Mouse (Mus musculus): Measurements from ENCODE around the gene Nlrc5. TPM values are rescaled to one million over a fixed set of nuclear protein-coding genes. Genes with fewer than 3 reads are reported as not detected.

The Nlrc5 gene
- total RNA-seq, 2 experiments from 2014 or later = 0.65 to 1.8 TPM

DNA sequence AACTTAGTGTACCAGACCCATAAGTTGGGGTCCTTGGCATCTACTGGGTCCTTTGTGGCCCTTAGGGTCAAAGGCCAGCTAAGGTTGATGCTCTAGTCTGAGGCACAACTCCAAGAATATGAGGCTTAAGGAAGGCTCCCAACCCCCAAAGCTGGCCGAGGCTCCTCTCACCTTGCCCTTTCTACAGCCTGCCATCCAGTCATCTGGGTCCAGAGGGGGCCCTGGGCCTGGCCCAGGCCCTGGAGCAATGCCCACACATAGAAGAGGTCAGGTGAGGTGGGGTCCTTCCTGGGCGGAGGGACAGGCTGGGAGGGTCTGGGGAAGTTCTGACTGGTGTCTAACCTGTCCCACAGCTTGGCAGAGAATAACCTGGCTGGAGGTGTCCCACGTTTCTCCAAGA lies 88.3 kb downstream of the Nlrc5 start:
- DNase-seq (ENCODE audit: low spot score in 2 of 2) = no peak

DNA sequence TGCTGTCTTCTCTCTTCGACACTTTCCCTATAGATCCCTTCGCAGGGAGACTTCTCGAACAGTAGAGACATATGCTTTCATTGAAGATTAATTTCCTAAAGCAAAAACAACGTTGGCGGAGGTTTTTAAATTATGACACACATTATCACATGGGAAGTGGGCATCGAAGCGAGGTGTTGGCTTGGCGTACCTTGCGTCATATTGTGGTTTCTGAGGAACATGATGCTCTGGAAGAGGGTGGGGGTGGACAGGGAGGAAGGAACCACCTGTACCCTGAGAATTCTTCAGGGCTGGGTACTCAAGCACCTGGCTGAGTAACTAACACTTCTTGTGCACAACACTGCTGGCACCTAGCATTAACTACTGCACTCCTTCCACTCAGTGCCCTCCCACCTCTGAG lies 90.4 kb downstream of the Nlrc5 start:
- DNase-seq (ENCODE audit: low spot score in 2 of 2) = no peak

DNA sequence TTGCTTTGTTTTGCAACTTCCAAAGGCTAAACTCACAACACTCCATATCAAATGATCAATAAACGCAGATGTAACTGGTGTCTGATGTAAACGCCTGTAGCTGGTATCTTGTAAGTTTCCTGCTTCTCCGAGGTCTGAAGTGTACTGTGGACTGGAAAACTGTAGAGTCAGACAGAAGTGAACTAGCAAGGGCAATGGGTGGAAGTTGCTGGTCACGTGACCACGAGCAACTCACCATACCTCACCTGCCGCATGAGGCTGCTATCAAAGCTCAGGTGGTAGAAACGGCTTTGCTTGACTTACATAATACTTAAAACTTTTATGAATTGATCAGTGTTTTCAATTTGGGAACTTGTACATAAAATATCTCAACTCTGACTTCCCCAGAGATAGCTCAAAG lies 93.0 kb downstream of the Nlrc5 start:
- DNase-seq (ENCODE audit: low spot score in 2 of 2) = no peak

DNA sequence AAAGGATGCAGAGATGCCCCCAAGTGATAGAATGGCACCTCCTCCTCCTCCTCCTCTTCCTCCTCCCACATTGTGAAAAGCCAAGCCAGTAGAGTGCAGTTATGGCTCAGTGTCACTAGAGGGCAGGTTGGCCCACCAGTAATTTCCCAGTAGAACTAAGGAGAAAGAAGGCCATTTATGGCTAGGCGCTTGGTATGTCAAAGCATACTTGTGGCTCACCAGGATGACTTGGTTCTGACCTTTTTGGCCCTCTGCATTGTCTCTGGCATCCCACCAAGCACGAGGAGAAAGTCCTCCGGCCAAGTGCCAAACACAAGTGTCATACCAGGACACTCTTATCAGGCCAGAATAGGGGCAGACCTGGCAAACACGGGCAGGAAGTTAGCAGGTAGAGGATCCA lies 94.1 kb downstream of the Nlrc5 start:
- no peak for DNase-seq (ENCODE audit: low spot score in 2 of 2)

DNA sequence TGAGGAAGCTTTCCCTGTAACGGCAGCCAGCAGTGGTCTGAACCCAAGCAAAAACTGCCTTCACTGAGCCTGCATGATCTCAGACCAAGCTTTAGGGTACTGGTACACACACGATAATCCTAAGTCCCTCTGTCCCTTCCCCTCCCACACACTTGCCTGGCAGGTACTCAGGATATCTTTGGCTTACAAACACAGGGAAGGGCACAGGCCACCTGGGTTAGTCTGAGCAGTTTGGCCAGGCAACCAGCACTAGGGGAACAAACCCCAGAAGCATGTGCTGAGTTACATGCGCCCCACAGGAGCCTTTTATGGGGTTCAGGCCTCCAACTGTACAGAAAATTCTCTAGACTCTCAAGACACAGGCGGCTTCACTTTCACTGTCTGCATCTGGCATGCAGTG lies 95.7 kb downstream of the Nlrc5 start:
- no peak for DNase-seq (ENCODE audit: low spot score in 2 of 2)

DNA sequence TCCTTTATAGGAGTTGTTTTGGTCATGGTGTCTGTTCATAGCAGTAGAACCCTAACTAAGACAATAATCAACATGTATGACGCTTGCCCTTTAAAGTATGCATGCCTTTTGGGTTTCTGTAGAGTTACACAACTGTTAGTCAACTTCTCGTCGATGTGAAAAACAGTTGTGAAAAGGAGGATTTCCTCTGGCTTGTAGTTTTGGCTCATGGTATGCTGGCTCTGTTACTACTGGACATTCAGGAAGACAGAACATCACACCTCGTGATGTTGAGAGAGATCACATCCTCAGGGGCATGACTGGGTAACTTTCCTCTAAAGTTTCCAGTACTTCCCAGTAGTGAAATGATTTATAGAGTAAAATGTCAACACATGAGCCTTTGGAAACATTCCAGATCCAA lies 96.5 kb downstream of the Nlrc5 start:
- no peak for DNase-seq (ENCODE audit: low spot score in 2 of 2)

DNA sequence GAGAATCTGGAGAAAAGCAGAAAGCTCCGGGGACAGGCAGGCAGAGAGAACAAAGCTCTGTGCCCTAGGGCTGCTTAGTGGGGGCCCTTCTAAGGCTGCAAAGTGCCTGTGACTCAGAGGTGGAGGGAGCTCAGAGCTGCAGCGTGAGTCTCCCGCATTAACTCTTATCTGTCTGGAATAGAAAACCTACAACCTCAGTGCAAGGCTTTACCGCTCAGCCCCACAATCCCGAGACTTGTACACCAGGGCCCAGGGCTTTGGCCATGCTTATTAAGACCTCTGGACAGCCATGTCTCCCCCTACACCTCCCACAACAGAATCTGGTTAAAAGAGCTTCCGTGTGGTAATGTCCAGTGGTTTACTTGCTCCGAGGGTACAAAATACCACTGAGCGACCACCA lies 97.8 kb downstream of the Nlrc5 start:
- no peak for DNase-seq (ENCODE audit: low spot score in 2 of 2)

DNA sequence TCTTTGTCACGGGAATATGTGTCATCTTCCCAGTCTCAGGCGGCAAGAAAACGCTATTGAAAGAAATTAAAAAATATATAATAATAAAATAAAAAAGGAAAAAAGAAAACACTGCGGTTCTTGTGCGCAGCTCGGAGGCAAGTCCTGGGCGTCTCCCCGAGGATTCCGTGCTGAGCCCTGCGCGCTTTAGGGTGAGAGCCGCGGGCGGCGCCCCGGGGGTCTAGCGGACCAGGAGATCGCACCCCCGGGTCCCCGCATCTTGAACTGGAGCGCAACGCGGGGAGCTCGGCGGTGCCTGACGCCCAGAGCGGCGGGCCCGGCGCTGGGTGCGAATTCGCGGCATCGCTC lies 98.3 kb downstream of the Nlrc5 start:
- DNase-seq (ENCODE audit: low spot score in 2 of 2) = no peak

DNA sequence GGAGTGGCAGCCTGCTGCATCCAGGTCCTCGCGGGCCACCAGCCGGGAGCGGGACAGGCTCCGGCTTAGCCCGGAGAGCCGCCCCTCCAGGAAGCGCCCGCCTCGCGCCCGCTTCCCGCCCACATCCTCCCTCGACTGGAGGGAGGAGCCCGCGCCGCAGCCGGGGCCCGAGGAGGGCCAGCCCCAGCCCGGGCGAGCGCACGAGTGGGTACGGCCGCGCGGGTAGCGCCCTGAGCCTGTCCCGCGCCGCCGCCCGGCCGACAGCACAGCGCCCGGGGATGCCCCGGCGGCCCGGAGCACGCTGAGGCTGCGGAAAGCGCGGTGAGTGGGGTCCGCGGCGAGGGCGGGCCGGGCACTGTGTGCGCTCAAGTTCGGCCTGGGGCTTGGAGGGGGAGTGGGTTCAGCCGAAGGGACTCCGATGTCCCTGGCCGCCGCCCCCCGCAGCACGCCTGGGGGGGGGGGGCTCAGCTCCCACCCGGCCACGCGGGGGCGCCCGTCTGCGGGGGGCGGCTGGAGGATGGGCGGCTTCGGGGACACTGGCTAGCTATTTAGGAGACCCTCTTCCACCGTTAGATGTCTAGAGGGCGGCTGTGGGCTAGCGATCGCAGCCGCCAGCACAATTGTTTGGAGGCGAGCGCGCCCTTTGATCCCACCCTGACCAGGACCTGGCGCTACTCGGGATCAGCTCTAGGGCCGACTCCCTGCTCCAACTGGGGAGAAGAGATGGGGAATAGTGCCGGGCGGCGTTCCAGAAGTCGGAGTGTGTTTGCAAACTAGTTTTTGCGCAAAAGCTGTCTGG lies 98.9 kb downstream of the Nlrc5 start, which contains the start of gene Cpne2:
Cpne2 (plus strand) TSS at position 118 of the 799 bp plus-strand sequence.
- peak; percentile 58 to 72 for DNase-seq (ENCODE audit: low spot score in 2 of 2)

DNA sequence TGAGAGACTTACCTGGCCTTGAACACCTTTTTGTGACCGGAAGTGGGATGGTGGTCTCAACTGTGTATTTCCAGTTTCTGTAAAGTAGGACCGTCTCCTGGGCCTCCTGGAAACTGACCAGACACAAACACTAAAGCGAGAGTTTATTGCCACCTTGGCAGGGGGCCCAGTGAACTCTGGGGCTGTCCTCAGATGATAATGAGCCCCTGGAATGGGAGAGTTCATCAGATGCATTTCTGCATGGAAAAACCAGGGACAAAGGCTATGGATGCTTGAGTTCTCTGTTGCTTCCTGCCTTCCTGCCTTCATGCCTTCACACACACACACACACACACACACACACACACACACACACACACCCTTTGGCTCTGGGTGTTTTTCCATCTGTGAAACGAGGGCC lies 100.5 kb downstream of the Nlrc5 start:
- no peak for DNase-seq (ENCODE audit: low spot score in 2 of 2)

DNA sequence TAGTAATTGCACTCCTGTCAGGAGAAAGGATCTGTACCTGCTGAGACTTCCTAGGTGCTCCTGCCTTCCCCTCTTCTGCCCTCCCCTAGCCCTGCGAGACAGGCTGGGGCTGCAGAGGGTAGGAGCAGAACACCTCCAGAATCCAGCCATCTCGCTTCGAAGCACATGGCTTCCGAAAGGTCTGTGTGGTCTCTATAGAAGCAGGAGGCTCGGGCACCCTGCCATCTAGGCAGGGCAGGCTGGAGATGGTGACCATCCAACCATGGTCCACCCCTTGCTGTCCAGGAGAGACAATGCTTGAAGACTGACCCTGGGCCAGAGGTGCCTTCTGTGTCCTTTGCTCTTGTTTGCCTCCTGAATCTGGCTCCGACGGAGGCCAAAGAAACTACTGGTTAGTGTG lies 101.5 kb downstream of the Nlrc5 start:
- no peak for DNase-seq (ENCODE audit: low spot score in 2 of 2)

DNA sequence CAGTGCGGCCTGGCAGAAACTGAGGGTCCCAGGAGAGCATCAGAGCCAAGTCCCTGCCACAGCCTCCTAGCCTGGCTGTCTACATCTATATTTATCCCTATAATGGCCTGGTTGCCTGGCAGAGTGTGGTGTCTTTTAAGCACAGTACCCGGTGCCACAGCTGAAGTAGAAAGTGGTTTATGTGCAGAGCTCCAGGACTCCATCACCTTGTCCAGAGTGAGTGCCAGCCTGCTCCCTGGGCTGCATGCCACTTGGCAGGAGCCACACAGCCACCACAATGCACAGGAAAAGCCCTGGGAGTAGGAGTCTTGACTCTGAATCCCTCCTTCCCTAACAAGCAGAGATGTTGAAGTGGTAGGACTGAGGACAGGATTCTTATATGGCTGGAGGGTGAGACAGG lies 103.3 kb downstream of the Nlrc5 start:
- DNase-seq (ENCODE audit: low spot score in 2 of 2) = no peak

DNA sequence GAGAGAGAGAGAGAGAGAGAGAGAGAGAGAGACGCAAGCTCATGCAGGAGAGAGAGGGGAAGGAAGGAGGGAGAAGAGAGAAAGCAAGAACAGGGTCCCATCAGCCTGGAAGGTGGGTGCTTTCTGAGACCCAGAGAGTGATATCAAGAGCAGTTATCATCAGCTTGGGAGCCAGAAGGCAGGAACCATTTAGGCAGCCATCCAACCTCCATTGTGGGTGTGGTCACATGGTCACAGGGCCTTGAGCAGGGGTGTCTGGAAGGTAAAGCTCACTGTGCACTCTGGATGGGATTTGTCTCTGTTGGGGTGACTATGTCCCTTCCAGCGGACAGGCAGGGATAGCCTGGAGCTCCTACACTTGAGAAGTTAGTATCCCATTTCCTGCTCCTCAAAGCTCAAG lies 105.9 kb downstream of the Nlrc5 start:
- DNase-seq (ENCODE audit: low spot score in 2 of 2) = no peak

DNA sequence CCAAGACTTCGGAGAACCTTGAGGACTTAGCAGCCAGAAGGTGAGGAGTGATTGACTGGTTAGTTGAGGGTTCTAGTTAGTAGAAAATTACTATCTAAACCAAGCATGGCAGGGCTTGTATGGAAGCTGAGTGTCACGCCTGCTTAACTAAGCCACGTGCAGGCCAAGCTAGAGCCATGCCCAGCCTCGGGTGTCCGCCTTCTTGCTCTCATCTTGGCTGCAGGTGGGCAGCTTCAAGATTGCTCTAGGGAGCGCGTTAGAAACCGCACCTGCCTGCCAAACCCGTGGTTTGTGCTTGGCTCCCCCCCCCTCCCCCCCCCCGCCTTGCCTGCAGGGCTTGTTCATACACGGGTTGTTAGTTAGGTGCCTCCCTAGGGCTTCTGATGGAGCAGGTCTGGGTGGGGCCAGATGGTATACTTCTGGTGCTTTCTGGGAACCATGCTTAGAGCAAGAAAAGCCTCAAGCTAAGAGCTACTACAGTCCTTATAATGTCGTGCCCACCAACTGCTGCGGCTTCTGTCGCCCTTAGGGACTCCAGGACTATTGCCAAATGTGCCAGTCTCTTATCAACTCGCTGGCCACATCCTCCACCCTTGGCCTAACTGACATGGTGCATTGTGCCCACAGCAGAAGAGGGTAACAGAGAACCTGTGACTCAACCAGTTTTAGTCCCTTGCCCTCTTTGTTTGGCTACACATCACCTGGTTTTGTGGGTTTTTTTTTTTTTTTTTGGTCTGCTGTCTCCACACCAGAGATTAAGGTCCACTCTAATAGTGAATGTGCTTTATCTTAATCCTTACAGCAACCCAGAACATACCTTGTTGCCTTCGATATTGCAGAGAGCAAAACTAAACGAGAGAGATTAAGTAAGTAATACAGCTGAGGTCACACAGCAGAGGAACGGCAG lies 107.0 kb downstream of the Nlrc5 start:
- DNase-seq (ENCODE audit: low spot score in 2 of 2) = no peak

DNA sequence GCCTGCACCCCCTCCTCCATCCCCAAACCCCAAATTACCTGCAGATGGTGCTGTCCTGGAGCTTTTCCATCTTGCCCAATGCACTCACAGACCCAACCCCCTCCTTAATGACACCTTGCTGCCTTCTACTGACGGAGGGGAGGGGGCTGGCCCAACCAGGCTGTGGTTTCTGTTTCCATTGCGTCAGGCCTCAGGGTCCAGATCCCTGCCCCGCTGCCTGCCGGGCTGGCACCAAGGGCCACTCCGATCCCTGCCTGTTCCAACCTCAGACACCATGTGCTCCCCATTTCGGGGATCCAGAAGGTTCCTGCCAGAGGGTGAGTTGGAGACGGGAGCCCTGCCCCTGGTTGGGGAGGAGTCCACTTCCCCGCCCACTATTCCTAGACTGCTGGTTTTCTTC lies 109.8 kb downstream of the Nlrc5 start:
- DNase-seq (ENCODE audit: low spot score in 2 of 2) = no peak

DNA sequence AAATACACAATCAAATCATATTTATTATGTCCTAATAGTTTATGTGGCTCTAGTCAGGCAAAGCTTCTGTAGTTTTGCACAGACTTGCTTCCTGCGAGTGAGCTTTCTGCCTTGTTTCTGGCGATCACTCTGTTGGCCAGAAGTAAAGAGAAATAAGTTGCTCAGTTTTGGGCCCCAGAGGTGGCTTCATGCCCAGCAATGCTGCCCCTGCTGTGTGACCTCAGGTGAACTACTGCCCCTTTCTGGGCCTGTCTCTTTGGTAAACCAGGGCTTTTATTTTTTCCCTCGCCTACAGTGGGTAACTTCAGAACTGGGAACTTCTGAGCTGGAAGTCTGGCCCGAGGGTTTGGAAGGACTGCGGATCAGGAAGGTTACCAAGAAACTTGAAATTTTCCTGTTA lies 114.9 kb downstream of the Nlrc5 start:
- DNase-seq (ENCODE audit: low spot score in 2 of 2) = no peak

DNA sequence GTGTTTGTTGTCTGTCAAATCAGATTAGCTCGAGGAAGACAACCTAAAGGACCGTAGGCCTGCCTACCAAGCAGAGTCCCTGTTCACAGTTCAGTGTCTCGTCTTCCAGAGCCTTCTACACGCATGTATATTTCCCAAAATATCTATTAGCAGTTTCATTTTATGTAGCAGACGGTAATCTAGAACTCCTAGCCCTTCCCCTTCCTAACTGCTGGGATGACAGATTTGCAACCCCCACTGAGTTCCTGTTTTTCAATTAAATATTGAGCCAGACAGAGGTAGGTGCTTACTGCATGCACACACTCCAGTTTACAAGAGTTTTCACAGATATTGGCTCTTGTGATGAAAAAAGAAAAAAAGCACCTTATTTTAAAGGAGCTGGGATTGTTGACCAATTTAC lies 115.3 kb downstream of the Nlrc5 start:
- DNase-seq (ENCODE audit: low spot score in 2 of 2) = no peak

DNA sequence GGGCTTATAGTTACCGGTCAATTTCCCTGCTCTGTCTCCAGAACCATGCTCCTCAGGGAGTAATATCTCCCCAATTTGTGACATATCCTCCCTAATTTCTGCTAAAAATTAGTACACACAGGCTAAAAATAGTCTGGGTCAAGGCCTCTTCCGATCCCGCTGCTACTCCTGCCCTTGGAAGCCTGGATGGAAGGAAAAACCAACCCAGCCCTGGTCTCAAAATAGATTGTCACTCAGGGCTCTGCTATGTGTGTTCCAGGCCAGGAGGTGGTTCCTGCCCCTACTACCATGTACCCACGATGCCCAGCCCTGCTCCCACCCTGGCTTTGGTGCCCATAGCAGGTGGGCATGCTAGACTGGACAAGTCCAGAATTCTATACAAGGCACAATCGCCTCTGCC lies 115.8 kb downstream of the Nlrc5 start:
- no peak for DNase-seq (ENCODE audit: low spot score in 2 of 2)

DNA sequence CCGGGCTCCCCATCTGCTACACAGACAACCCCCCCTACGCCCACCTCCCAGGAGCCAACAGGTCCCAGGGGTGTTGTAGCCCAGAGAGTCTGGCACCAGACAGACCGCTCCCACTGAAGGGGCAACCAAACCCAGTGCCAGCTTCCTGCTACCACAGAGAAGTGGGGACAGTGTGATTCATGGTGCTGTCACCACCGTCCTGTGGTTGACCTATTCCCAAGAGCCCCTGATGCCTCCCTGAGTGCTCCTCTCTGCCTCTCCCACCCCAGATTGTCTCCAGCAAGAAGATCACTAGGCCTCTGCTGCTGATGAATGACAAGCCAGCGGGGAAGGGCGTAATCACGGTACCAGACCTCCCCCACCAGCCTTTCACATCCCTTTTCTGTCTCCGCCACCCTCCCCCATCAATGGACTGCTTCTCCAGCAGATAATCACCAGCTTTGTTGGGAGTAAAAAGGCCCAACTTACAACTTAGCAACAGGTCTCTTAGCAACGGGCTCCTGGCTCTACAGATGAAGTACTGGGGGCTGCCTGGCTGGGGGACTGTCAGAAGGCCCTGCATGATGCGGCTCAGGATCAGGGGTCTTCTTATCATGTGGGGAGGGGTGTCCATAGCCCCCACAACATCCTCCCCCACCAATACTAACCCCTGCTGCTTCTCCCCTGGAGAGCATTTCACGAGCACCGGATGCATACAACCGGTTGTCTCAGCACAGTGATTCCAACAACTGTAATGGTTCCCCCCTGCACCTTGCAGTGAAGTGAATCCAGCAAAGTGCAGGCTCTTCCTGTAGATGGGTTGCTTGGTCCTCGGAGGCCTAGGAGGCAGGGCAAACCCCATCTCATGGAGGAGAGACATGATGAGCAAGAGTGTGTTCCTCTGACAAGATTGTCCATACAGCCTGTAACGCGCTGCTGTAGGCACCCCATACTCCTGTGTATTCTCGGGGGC lies 117.6 kb downstream of the Nlrc5 start:
- no peak for DNase-seq (ENCODE audit: low spot score in 2 of 2)

DNA sequence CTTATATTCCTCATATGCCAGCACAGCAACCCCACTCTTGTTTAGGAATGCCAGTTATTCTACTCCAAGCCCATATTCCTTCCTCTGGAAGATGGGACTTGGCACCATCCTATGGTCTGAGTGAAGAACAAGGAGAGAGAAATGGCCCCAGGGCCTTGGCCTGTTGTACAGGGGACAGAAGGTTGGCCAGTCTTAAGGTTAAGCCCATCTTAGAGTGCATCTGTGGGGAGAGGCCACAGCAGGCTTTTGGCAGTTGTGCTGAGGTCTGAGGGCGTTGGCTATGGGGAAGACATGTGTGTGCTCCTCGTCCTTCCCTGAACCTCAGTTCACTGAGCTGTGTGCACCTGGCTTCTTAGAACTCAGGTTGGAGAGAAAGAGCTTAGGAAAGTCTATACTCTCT lies 118.5 kb downstream of the Nlrc5 start:
- no peak for DNase-seq (ENCODE audit: low spot score in 2 of 2)

DNA sequence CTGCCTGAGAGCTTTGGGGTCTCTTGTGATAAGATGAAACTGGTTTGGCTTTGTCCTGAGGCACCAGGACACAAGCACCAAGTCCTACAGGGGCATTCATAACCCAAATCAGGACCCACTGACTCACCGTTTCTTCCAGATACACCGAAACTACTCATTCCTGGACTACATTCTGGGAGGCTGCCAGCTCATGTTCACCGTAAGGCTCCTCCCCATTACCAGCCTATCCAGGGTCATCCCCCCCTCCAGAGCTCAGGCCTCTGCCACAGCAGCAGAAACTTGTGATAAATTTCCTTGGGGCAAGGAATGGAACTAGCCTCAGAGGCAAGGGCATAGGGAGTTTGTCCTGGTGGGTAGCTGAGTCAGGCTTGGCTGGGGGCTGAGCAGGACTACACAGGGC lies 123.1 kb downstream of the Nlrc5 start:
- no peak for DNase-seq (ENCODE audit: low spot score in 2 of 2)
